Mouse (Mus musculus): ENCODE measurements around the gene 6030458C11Rik. TPM values are rescaled to one million over a fixed set of nuclear protein-coding genes. Genes with fewer than 3 reads are reported as not detected.
A peak's percentile ranks its signal among the peaks of the same experiment; 100 is the strongest.

Gene 6030458C11Rik
- polyA plus RNA-seq, 1 experiment from 2014 or later: 32.4 TPM

- Histone ChIP-seq H3K27ac (replicated peaks; ENCODE audit: low read depth, low read length) (no peak overlapping the region), H3K4me1 (ENCODE audit: control insufficient read depth, insufficient read depth, low read length) (peaks cover 11% of the 10 kb centered on the region), H3K9ac (ENCODE audit: low read length) (peak overlapping the region; percentile 83), H3K36me3 (ENCODE audit: control insufficient read depth, insufficient read depth, low read length) (peaks cover 17% of the 10 kb centered on the region), H3K4me2 (ENCODE audit: low read depth, severe bottlenecking) (peak overlapping the region; percentile 65), H3K9me3 (ENCODE audit: control insufficient read depth, low read length) (no peaks in the 10 kb centered on the region), H3K27me3 (ENCODE audit: control insufficient read depth, insufficient read depth, low read length) (no peaks in the 10 kb centered on the region), H3K4me3 (ENCODE audit: low read depth, low read length) (peak overlapping the region; percentile 78)
- 52% methylated on average over 12 of the region's 12 CpGs for WGBS
- DNase-seq (ENCODE audit: low spot score): no peak
- no peak for ATAC-seq (ENCODE audit: insufficient number of reproducible peaks, low FRiP score, low TSS enrichment, low read depth)
Measured at GRCm38 (mm10) chr15:12825408-12825807, 959 bp upstream of the 6030458C11Rik start.

- no peak for DNase-seq (ENCODE audit: low spot score)
- H3K27me3 ChIP-seq (ENCODE audit: control insufficient read depth, insufficient read depth, low read length): no peaks in the 10 kb centered on the region
- peak overlapping the region; percentile 83 for H3K9ac ChIP-seq (ENCODE audit: low read length)
- H3K9me3 ChIP-seq (ENCODE audit: control insufficient read depth, low read length): no peaks in the 10 kb centered on the region
- H3K4me1 ChIP-seq (ENCODE audit: control insufficient read depth, insufficient read depth, low read length): peaks cover 11% of the 10 kb centered on the region
- H3K4me2 ChIP-seq (ENCODE audit: low read depth, severe bottlenecking): peak overlapping the region; percentile 65
- under 1% methylated on average over 31 of the region's 31 CpGs for WGBS
- peak overlapping the region; percentile 78 for H3K4me3 ChIP-seq (ENCODE audit: low read depth, low read length)
- peak; percentile 36; the same call in 1 of the 2 replicates for ATAC-seq (ENCODE audit: insufficient number of reproducible peaks, low FRiP score, low TSS enrichment, low read depth)
- peak overlapping the region; percentile 64; the same call in 1 of the 2 replicates for H3K27ac ChIP-seq (replicated peaks; ENCODE audit: low read depth, low read length)
- peaks cover 17% of the 10 kb centered on the region for H3K36me3 ChIP-seq (ENCODE audit: control insufficient read depth, insufficient read depth, low read length)
Measured at GRCm38 (mm10) chr15:12824965-12825364, 516 bp upstream of the 6030458C11Rik start.

GRCm38 (mm10) chr15:12823455-12824119, 862 bp downstream of the 6030458C11Rik start:
- 92% methylated on average over 2 of the region's 2 CpGs for WGBS
- Histone ChIP-seq H3K27ac (replicated peaks; ENCODE audit: low read depth, low read length) (no peak overlapping the region), H3K9ac (ENCODE audit: low read length) (peak overlapping the region; percentile 83), H3K4me3 (ENCODE audit: low read depth, low read length) (peak overlapping the region; percentile 78), H3K4me2 (ENCODE audit: low read depth, severe bottlenecking) (peak overlapping the region; percentile 65), H3K27me3 (ENCODE audit: control insufficient read depth, insufficient read depth, low read length) (no peaks in the 10 kb centered on the region), H3K9me3 (ENCODE audit: control insufficient read depth, low read length) (no peaks in the 10 kb centered on the region), H3K36me3 (ENCODE audit: control insufficient read depth, insufficient read depth, low read length) (peaks cover 16% of the 10 kb centered on the region), H3K4me1 (ENCODE audit: control insufficient read depth, insufficient read depth, low read length) (peaks cover 11% of the 10 kb centered on the region)
- ATAC-seq (ENCODE audit: insufficient number of reproducible peaks, low FRiP score, low TSS enrichment, low read depth) (no peak), DNase-seq (ENCODE audit: low spot score) (no peak)

- Histone ChIP-seq H3K4me2 (ENCODE audit: low read depth, severe bottlenecking) (no peak overlapping the region), H3K9me3 (ENCODE audit: control insufficient read depth, low read length) (no peaks in the 10 kb centered on the region), H3K27me3 (ENCODE audit: control insufficient read depth, insufficient read depth, low read length) (no peaks in the 10 kb centered on the region), H3K4me3 (ENCODE audit: low read depth, low read length) (no peak overlapping the region), H3K4me1 (ENCODE audit: control insufficient read depth, insufficient read depth, low read length) (peaks cover 11% of the 10 kb centered on the region), H3K27ac (replicated peaks; ENCODE audit: low read depth, low read length) (no peak overlapping the region), H3K9ac (ENCODE audit: low read length) (no peak overlapping the region), H3K36me3 (ENCODE audit: control insufficient read depth, insufficient read depth, low read length) (peaks cover 21% of the 10 kb centered on the region)
- ATAC-seq (ENCODE audit: insufficient number of reproducible peaks, low FRiP score, low TSS enrichment, low read depth) (no peak), DNase-seq (ENCODE audit: low spot score) (no peak)
- 76% methylated on average over 9 of the region's 9 CpGs for WGBS
Measured at GRCm38 (mm10) chr15:12822416-12823395, 1.7 kb downstream of the 6030458C11Rik start.

- DNase-seq (ENCODE audit: low spot score) (no peak), ATAC-seq (ENCODE audit: insufficient number of reproducible peaks, low FRiP score, low TSS enrichment, low read depth) (no peak)
- 96% methylated on average over 8 of the region's 8 CpGs for WGBS
- Histone ChIP-seq H3K27me3 (ENCODE audit: control insufficient read depth, insufficient read depth, low read length) (no peaks in the 10 kb centered on the region), H3K4me2 (ENCODE audit: low read depth, severe bottlenecking) (no peak overlapping the region), H3K9ac (ENCODE audit: low read length) (no peak overlapping the region), H3K9me3 (ENCODE audit: control insufficient read depth, low read length) (no peaks in the 10 kb centered on the region), H3K36me3 (ENCODE audit: control insufficient read depth, insufficient read depth, low read length) (peaks cover 44% of the 10 kb centered on the region), H3K4me1 (ENCODE audit: control insufficient read depth, insufficient read depth, low read length) (no peaks in the 10 kb centered on the region), H3K4me3 (ENCODE audit: low read depth, low read length) (no peak overlapping the region), H3K27ac (replicated peaks; ENCODE audit: low read depth, low read length) (no peak overlapping the region)
Measured at GRCm38 (mm10) chr15:12817592-12817991, 6.9 kb downstream of the 6030458C11Rik start.

- ATAC-seq (ENCODE audit: insufficient number of reproducible peaks, low FRiP score, low TSS enrichment, low read depth): no peak
- no peak overlapping the region for H3K4me2 ChIP-seq (ENCODE audit: low read depth, severe bottlenecking)
- no peaks in the 10 kb centered on the region for H3K9me3 ChIP-seq (ENCODE audit: control insufficient read depth, low read length)
- peaks cover 56% of the 10 kb centered on the region for H3K36me3 ChIP-seq (ENCODE audit: control insufficient read depth, insufficient read depth, low read length)
- H3K27ac ChIP-seq (replicated peaks; ENCODE audit: low read depth, low read length): no peak overlapping the region
- H3K4me3 ChIP-seq (ENCODE audit: low read depth, low read length): no peak overlapping the region
- H3K27me3 ChIP-seq (ENCODE audit: control insufficient read depth, insufficient read depth, low read length): no peaks in the 10 kb centered on the region
- no peak for DNase-seq (ENCODE audit: low spot score)
- no peak overlapping the region for H3K9ac ChIP-seq (ENCODE audit: low read length)
- 96% methylated on average over 11 of the region's 11 CpGs for WGBS
- H3K4me1 ChIP-seq (ENCODE audit: control insufficient read depth, insufficient read depth, low read length): no peaks in the 10 kb centered on the region
Measured at GRCm38 (mm10) chr15:12812646-12813045, 11.8 kb downstream of the 6030458C11Rik start.

- H3K27me3 ChIP-seq (ENCODE audit: control insufficient read depth, insufficient read depth, low read length): no peaks in the 10 kb centered on the region
- peaks cover 46% of the 10 kb centered on the region for H3K36me3 ChIP-seq (ENCODE audit: control insufficient read depth, insufficient read depth, low read length)
- no peak for DNase-seq (ENCODE audit: low spot score)
- no peak overlapping the region for H3K27ac ChIP-seq (replicated peaks; ENCODE audit: low read depth, low read length)
- H3K9me3 ChIP-seq (ENCODE audit: control insufficient read depth, low read length): no peaks in the 10 kb centered on the region
- no peak overlapping the region for H3K4me3 ChIP-seq (ENCODE audit: low read depth, low read length)
- no peak overlapping the region for H3K9ac ChIP-seq (ENCODE audit: low read length)
- WGBS: 89% methylated on average over 6 of the region's 6 CpGs
- H3K4me2 ChIP-seq (ENCODE audit: low read depth, severe bottlenecking): no peak overlapping the region
- no peak for ATAC-seq (ENCODE audit: insufficient number of reproducible peaks, low FRiP score, low TSS enrichment, low read depth)
- H3K4me1 ChIP-seq (ENCODE audit: control insufficient read depth, insufficient read depth, low read length): no peaks in the 10 kb centered on the region
Measured at GRCm38 (mm10) chr15:12809305-12809704, 15.1 kb downstream of the 6030458C11Rik start.

GRCm38 (mm10) chr15:12807088-12807487, 17.4 kb downstream of the 6030458C11Rik start:
- peaks cover 33% of the 10 kb centered on the region for H3K36me3 ChIP-seq (ENCODE audit: control insufficient read depth, insufficient read depth, low read length)
- no peak for DNase-seq (ENCODE audit: low spot score)
- WGBS: 94% methylated on average over 10 of the region's 10 CpGs
- H3K27me3 ChIP-seq (ENCODE audit: control insufficient read depth, insufficient read depth, low read length): no peaks in the 10 kb centered on the region
- ATAC-seq (ENCODE audit: insufficient number of reproducible peaks, low FRiP score, low TSS enrichment, low read depth): no peak
- no peaks in the 10 kb centered on the region for H3K9me3 ChIP-seq (ENCODE audit: control insufficient read depth, low read length)
- no peak overlapping the region for H3K4me2 ChIP-seq (ENCODE audit: low read depth, severe bottlenecking)
- no peak overlapping the region for H3K27ac ChIP-seq (replicated peaks; ENCODE audit: low read depth, low read length)
- H3K4me1 ChIP-seq (ENCODE audit: control insufficient read depth, insufficient read depth, low read length): no peaks in the 10 kb centered on the region
- no peak overlapping the region for H3K9ac ChIP-seq (ENCODE audit: low read length)
- no peak overlapping the region for H3K4me3 ChIP-seq (ENCODE audit: low read depth, low read length)
